ENCODE assay signal across 9 mouse cellular contexts in the genomic region with DNA sequence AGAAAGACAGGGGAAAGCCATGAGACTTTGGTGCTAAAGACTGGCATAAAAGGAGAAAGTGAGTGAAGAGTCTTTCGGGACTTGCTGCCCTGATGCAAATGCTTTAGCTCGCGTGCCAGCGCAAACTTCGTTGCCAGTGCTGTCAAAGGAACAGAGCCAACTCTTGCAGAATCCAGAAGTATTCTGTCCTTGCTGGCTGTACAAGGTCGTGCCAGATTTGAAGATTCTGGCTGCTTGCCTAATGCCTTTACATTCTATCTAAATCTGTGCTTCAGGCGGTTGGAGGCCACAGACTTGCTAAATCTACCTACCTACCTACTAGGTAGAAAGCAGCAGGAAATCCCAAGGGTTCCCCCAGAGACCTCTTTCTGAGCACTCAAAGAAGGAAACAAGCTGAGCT. TPM values are rescaled to one million over a fixed set of nuclear protein-coding genes. Genes with fewer than 3 reads are reported as not detected.
A peak's percentile ranks its signal among the peaks of the same experiment; 100 is the strongest.
DNase-seq lines count a peak whose midpoint lies in the region; ATAC-seq lines count a peak whose summit lies in the region.
"Had no signal": no experiment of that assay in that cellular context is flagged by ENCODE, and none has a peak within 500 bp of the region (broad histone marks: within the 10 kb centered on the region; RNA-seq: fewer than 3 reads in every experiment).

No protein-coding gene starts in this region.

- no peak overlapping the region for H3K27ac ChIP-seq in forebrain, embryonic 14.5 days (ENCODE audit: low read depth, low read length)
- no peak overlapping the region for H3K27ac ChIP-seq in forebrain, embryonic 10.5 days
- no peak overlapping the region for H3K27ac ChIP-seq in midbrain, embryonic 14.5 days (replicated peaks; ENCODE audit: low read depth, low read length)
- H3K27ac ChIP-seq in midbrain, embryonic 15.5 days, result no peak overlapping the region
- H3K27ac ChIP-seq in heart, embryonic 12.5 days (ENCODE audit: poor library complexity, severe bottlenecking), result peak overlapping the region; percentile 54

- no peaks in the 10 kb centered on the region for H3K4me1 ChIP-seq in forebrain, embryonic 14.5 days (ENCODE audit: control insufficient read depth, insufficient read depth, low read length)
- H3K4me1 ChIP-seq in forebrain, embryonic 10.5 days, result no peaks in the 10 kb centered on the region
- no peaks in the 10 kb centered on the region for H3K4me1 ChIP-seq in midbrain, embryonic 14.5 days (ENCODE audit: control insufficient read depth, insufficient read depth, low read length)
- H3K4me1 ChIP-seq in midbrain, embryonic 15.5 days, result no peaks in the 10 kb centered on the region
- peaks cover 7% of the 10 kb centered on the region for H3K4me1 ChIP-seq in heart, embryonic 12.5 days (replicated peaks)

- no peak for ATAC-seq in forebrain, embryonic 14.5 days
- no peak for ATAC-seq in midbrain, embryonic 14.5 days (ENCODE audit: low FRiP score, low TSS enrichment)
- no peak for ATAC-seq in midbrain, embryonic 15.5 days (replicated peaks)
- no peak for ATAC-seq in heart, embryonic 12.5 days (ENCODE audit: insufficient number of reproducible peaks, low FRiP score)
- ATAC-seq in granulocyte monocyte progenitor cell, adult 5-6 weeks (replicated peaks; ENCODE audit: poor library complexity, severe bottlenecking), result no peak

- H3K4me3 ChIP-seq in forebrain, embryonic 14.5 days (ENCODE audit: low read depth, low read length), result no peak overlapping the region
- H3K4me3 ChIP-seq in forebrain, embryonic 10.5 days, result no peak overlapping the region
- H3K4me3 ChIP-seq in midbrain, embryonic 14.5 days (replicated peaks; ENCODE audit: low read depth, low read length), result no peak overlapping the region
- no peak overlapping the region for H3K4me3 ChIP-seq in midbrain, embryonic 15.5 days
- no peak overlapping the region for H3K4me3 ChIP-seq in heart, embryonic 12.5 days

- no peak overlapping the region for H3K4me2 ChIP-seq in forebrain, embryonic 14.5 days (ENCODE audit: low read length)
- H3K4me2 ChIP-seq in midbrain, embryonic 14.5 days (ENCODE audit: low read length), result no peak overlapping the region
- no peak overlapping the region for H3K4me2 ChIP-seq in midbrain, embryonic 15.5 days
- H3K4me2 ChIP-seq in heart, embryonic 12.5 days, result no peak overlapping the region

- peak; percentile 65 for DNase-seq in forebrain, embryonic 14.5 days (ENCODE audit: low spot score)
- no peak for DNase-seq in forebrain, embryonic 10.5 days (ENCODE audit: extremely low spot score, low spot score)
- DNase-seq in midbrain, embryonic 14.5 days, result peak; percentile 46
- peak; percentile 55 for DNase-seq in lung, postnatal 14 days
- DNase-seq in cerebellum, adult 9-11 months, result no peak
- DNase-seq: layer of hippocampus, postnatal 36 days had no signal

- WGBS in forebrain, embryonic 14.5 days, result 38% methylated on average over 7 of the region's 7 CpGs
- WGBS in forebrain, embryonic 10.5 days, result 83% methylated on average over 7 of the region's 7 CpGs
- 73% methylated on average over 7 of the region's 7 CpGs for WGBS in midbrain, embryonic 14.5 days
- 74% methylated on average over 7 of the region's 7 CpGs for WGBS in midbrain, embryonic 15.5 days
- WGBS in heart, embryonic 12.5 days, result 51% methylated on average over 7 of the region's 7 CpGs

- H3K9me3 ChIP-seq in forebrain, embryonic 14.5 days (replicated peaks; ENCODE audit: control insufficient read depth, low read length), result no peaks in the 10 kb centered on the region
- H3K9me3 ChIP-seq in forebrain, embryonic 10.5 days, result no peaks in the 10 kb centered on the region
- no peaks in the 10 kb centered on the region for H3K9me3 ChIP-seq in midbrain, embryonic 14.5 days (ENCODE audit: control insufficient read depth, low read length)
- no peaks in the 10 kb centered on the region for H3K9me3 ChIP-seq in midbrain, embryonic 15.5 days
- H3K9me3 ChIP-seq in heart, embryonic 12.5 days (replicated peaks), result no peaks in the 10 kb centered on the region

- no peaks in the 10 kb centered on the region for H3K36me3 ChIP-seq in forebrain, embryonic 14.5 days (ENCODE audit: control insufficient read depth, insufficient read depth, low read length)
- H3K36me3 ChIP-seq in forebrain, embryonic 10.5 days (replicated peaks), result no peaks in the 10 kb centered on the region
- H3K36me3 ChIP-seq in midbrain, embryonic 14.5 days (ENCODE audit: control insufficient read depth, insufficient read depth, low read length), result no peaks in the 10 kb centered on the region
- no peaks in the 10 kb centered on the region for H3K36me3 ChIP-seq in midbrain, embryonic 15.5 days (replicated peaks)
- no peaks in the 10 kb centered on the region for H3K36me3 ChIP-seq in heart, embryonic 12.5 days

- H3K9ac ChIP-seq in forebrain, embryonic 14.5 days (ENCODE audit: low read length), result no peak overlapping the region
- no peak overlapping the region for H3K9ac ChIP-seq in midbrain, embryonic 14.5 days (replicated peaks; ENCODE audit: low read length)
- no peak overlapping the region for H3K9ac ChIP-seq in midbrain, embryonic 15.5 days
- no peak overlapping the region for H3K9ac ChIP-seq in heart, embryonic 12.5 days

- H3K27me3 ChIP-seq in forebrain, embryonic 14.5 days (replicated peaks; ENCODE audit: control insufficient read depth, insufficient read depth, low read length), result no peaks in the 10 kb centered on the region
- H3K27me3 ChIP-seq in forebrain, embryonic 10.5 days (ENCODE audit: poor library complexity, severe bottlenecking), result no peaks in the 10 kb centered on the region
- H3K27me3 ChIP-seq in midbrain, embryonic 14.5 days (ENCODE audit: control insufficient read depth, insufficient read depth, low read length), result no peaks in the 10 kb centered on the region
- no peaks in the 10 kb centered on the region for H3K27me3 ChIP-seq in midbrain, embryonic 15.5 days (replicated peaks)
- no peaks in the 10 kb centered on the region for H3K27me3 ChIP-seq in heart, embryonic 12.5 days (replicated peaks)

RNA-seq across cellular contexts. Expression of gene Acadl, which starts 8.5 kb away (rescaled TPM):
- polyA plus RNA-seq in forebrain, embryonic 14.5 days (2014; fragmentation: Nextera tagmentation; extraction: Ambion mirVana), result 34.7 and 36.2 TPM in 2 replicates
- 40.2 and 40.8 TPM in 2 replicates for polyA plus RNA-seq in forebrain, embryonic 10.5 days (2016; fragmentation: Nextera tagmentation; extraction: Ambion mirVana)
- 27.9 and 41.1 TPM in 2 replicates for polyA plus RNA-seq in midbrain, embryonic 14.5 days (2014; fragmentation: Nextera tagmentation; extraction: Ambion mirVana)
- 34.6 and 39.7 TPM in 2 replicates for polyA plus RNA-seq in midbrain, embryonic 15.5 days (2015; fragmentation: Nextera tagmentation; extraction: Ambion mirVana)
- polyA plus RNA-seq in heart, embryonic 12.5 days (2016; fragmentation: Nextera tagmentation; extraction: Ambion mirVana), result 396 and 405 TPM in 2 replicates
- 55.5 and 62.8 TPM in 2 replicates for total RNA-seq in granulocyte monocyte progenitor cell, adult 5-6 weeks (2014; fragmentation: Nextera tagmentation)
- total RNA-seq in granulocyte monocyte progenitor cell, adult 5-6 weeks (2017), result 50.5 and 52.5 TPM in 2 replicates

RNA-seq across cellular contexts. Expression of gene Kansl1l, which starts 54.2 kb away (rescaled TPM):
- 8.5 and 10.9 TPM in 2 replicates for polyA plus RNA-seq in forebrain, embryonic 14.5 days (2014; fragmentation: Nextera tagmentation; extraction: Ambion mirVana)
- polyA plus RNA-seq in forebrain, embryonic 10.5 days (2016; fragmentation: Nextera tagmentation; extraction: Ambion mirVana), result 6.2 and 7.1 TPM in 2 replicates
- polyA plus RNA-seq in midbrain, embryonic 14.5 days (2014; fragmentation: Nextera tagmentation; extraction: Ambion mirVana), result 13.9 and 15.9 TPM in 2 replicates
- polyA plus RNA-seq in midbrain, embryonic 15.5 days (2015; fragmentation: Nextera tagmentation; extraction: Ambion mirVana), result 11.7 and 13.1 TPM in 2 replicates
- polyA plus RNA-seq in heart, embryonic 12.5 days (2016; fragmentation: Nextera tagmentation; extraction: Ambion mirVana), result 12.1 and 13.1 TPM in 2 replicates
- 22.5 and 28.0 TPM in 2 replicates for total RNA-seq in granulocyte monocyte progenitor cell, adult 5-6 weeks (2014; fragmentation: Nextera tagmentation)
- total RNA-seq in granulocyte monocyte progenitor cell, adult 5-6 weeks (2017), result 29.3 and 30.8 TPM in 2 replicates

Comparison
In these comparisons a context has a peak if more than half of its experiments do, and no peak if none do; other contexts are left out.
1. DNase-seq: peak in forebrain, embryonic 14.5 days (single experiment), midbrain, embryonic 14.5 days (single experiment) and lung, postnatal 14 days (single experiment); none in forebrain, embryonic 10.5 days (single experiment) and cerebellum, adult 9-11 months (single experiment).